Mouse (Mus musculus) G1E-ER4 (cell line): ENCODE results near the gene Katnbl1. TPM values are rescaled to one million over a fixed set of nuclear protein-coding genes. Genes with fewer than 3 reads are reported as not detected.

ENCODE experiments used
- GATA1 ChIP-seq: IDR thresholded peaks from one replicate; pipeline ENCODE4 v1.8.0; 2012; ENCODE audit warnings: low read length, inconsistent platforms
- polyA plus RNA-seq: library from polyadenylated mRNA; stranded (reverse); fragments of >175 nt; gene quantifications from 2 replicates; pipeline ENCODE4 v1.2.3, GENCODE M21; 2012

Gene Katnbl1
- 5.1 and 9.2 TPM in 2 replicates for polyA plus RNA-seq

- no peak for TF ChIP-seq GATA1
Measured at GRCm38 (mm10) chr2:112378973-112379898, at the start of gene Katnbl1. TSS of gene Katnbl1 (plus strand) at chr2:112379211.

- TF ChIP-seq GATA1, result peak; percentile 16
Measured at GRCm38 (mm10) chr2:112332051-112332898, 46.7 kb upstream of the Katnbl1 start.

DNA sequence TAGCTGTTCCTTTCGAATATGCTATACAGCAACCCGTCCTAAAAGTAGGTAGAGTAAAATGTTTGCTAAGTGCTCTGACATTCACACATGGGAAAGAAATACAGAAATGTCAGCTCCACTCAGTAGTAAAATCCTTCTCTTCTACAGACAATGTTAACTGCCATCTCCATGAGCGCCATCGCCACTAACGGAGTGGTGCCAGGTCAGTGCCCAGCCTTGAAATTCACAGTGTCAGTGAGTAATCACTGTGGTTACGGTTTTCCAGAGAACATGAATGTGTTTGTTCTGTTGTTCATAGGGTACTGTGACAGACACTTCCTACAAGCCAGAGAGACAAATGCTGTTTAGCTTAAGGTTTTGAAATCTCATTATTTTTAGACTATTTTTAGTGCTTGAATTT is 41.8 kb upstream of the Katnbl1 start:
- no peak for TF ChIP-seq GATA1

DNA sequence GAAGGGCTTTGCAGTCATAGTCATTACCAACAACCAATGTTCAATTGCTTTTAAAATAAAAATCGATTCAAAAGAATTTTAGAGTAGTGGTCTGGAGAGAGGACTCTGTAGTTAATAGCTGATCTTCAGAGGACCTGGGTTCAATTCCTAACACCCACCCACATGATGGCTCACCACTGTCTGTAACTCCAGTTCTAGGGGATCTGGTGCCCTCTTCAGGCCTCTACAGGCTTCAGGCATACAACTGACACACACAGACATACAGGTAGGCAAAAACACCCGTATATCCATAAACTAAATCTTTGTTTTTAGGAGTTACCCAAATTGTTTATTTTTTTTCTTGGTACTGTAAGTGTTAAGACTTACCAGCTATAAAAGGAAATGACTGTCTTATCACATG is 39.3 kb upstream of the Katnbl1 start:
- no peak for TF ChIP-seq GATA1

- no peak for TF ChIP-seq GATA1
Measured at GRCm38 (mm10) chr2:112341117-112341516, 37.9 kb upstream of the Katnbl1 start.

- TF ChIP-seq GATA1, result no peak
Measured at GRCm38 (mm10) chr2:112348246-112348645, 30.8 kb upstream of the Katnbl1 start.

- no peak for TF ChIP-seq GATA1
Measured at GRCm38 (mm10) chr2:112353685-112354455, 25.1 kb upstream of the Katnbl1 start.

GRCm38 (mm10) chr2:112359611-112360010 is 19.4 kb upstream of the Katnbl1 start:
- no peak for TF ChIP-seq GATA1

DNA sequence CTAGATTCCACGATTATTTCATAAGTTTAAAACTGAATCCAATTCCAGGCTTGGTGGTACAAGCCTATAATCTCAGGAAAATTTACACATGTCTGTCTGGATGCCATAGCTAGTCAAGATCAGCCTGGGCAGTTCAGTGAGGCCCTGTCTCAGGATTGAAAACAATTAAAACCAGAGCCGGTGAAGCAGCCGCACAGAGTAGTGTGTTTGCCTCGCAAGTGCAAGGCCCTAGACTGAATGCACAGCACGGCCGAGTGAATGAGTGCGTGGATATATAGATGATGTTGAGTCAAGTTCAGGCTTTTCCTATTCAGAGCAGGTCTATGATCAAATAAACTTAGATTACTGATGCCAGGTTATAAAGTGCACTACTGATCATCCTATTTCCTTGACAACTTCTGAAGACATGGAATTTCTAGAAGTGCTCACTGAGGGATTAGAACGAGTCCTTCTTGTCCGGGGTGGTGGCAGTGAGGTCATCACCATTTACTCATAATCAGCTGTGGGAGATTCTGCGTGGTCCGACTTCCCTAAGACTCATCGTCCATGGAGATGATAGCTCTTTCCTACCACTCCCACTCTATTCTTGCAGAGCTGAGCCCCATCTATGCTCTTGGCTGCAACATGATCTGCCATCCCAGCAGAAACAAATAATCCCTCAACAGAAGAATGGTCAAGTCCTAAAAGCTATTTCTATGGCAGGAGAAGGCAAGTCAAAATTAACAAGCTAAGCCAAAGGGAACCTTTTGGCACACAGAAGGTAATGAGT is 18.8 kb upstream of the Katnbl1 start:
- no peak for TF ChIP-seq GATA1

GRCm38 (mm10) chr2:112360781-112361169 is 18.2 kb upstream of the Katnbl1 start:
- TF ChIP-seq GATA1, result no peak

DNA sequence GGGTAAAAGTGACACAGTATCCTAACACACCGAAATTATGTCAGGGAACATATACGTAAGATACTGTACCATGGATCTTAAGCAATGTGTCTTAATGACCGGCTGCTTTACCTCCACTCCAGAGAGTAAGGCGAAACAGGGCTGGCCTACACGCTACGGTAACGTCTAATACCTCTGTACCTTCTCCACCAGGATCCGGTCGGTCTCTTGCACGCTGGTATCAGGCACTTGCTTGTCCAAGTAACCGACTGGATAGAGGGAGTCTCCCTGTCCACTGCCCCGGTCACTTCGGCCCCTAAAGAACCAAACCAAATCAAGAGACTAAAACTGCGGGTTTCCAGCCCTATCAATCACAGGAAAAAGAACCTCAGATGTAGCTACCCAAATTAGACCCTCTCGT is 11.8 kb upstream of the Katnbl1 start:
- TF ChIP-seq GATA1, result no peak

- TF ChIP-seq GATA1, result no peak
Measured at GRCm38 (mm10) chr2:112367726-112368673, 11.0 kb upstream of the Katnbl1 start, which contains the start of gene Emc4. TSS of gene Emc4 (minus strand) at chr2:112368027.

- no peak for TF ChIP-seq GATA1
Measured at GRCm38 (mm10) chr2:112369941-112370340, 9.1 kb upstream of the Katnbl1 start.

GRCm38 (mm10) chr2:112373141-112373540 is 5.9 kb upstream of the Katnbl1 start:
- no peak for TF ChIP-seq GATA1
